Mouse (Mus musculus) forebrain, embryonic 14.5 days (tissue): ENCODE data around the gene Top3a. TPM values are rescaled to one million over a fixed set of nuclear protein-coding genes. Genes with fewer than 3 reads are reported as not detected.
"Not testable (repeated sequence)": the region's sequence is repeated elsewhere in the genome, so short reads cannot be mapped to it uniquely, and the experiment has no call there.

Source experiments
- ATAC-seq: fragments of 200-750 bp; cut with Nextera tagmentation; 2 replicates; pipeline ENCODE4 v1.8.0; 2017; ENCODE audit warnings: mild to moderate bottlenecking, moderate library complexity
- DNase-seq: peaks from one replicate; pipeline ENCODE4 v3.0.0-alpha.2; 2015; ENCODE audit warnings: low spot score
- H3K27ac ChIP-seq: fragments of 300-500 bp; sonication (generic); 2 replicates; pipeline ENCODE4 v1.5.1; 2014; ENCODE audit warnings: low read depth, mild to moderate bottlenecking, control low read depth, low read length, moderate library complexity
- H3K27me3 ChIP-seq: fragments of 300-500 bp; sonication (generic); replicated peaks from 2 replicates; pipeline ENCODE4 v1.6.1; 2014; ENCODE audit warnings: low read length, control low read depth, mixed read lengths; ENCODE audit not compliant: control insufficient read depth, insufficient read depth
- H3K36me3 ChIP-seq: fragments of 300-500 bp; sonication (generic); 2 replicates; pipeline ENCODE4 v1.6.1; 2014; ENCODE audit warnings: low read length, control low read depth; ENCODE audit not compliant: control insufficient read depth, insufficient read depth
- H3K4me1 ChIP-seq: fragments of 300-500 bp; sonication (generic); 2 replicates; pipeline ENCODE4 v1.6.1; 2014; ENCODE audit warnings: antibody characterized with exemption, low read length, control low read depth; ENCODE audit not compliant: control insufficient read depth, insufficient read depth
- H3K4me2 ChIP-seq: fragments of 300-500 bp; sonication (generic); 2 replicates; pipeline ENCODE4 v1.6.1; 2014; ENCODE audit warnings: mild to moderate bottlenecking, control low read depth, low read length
- H3K4me3 ChIP-seq: fragments of 300-500 bp; sonication (generic); 2 replicates; pipeline ENCODE4 v1.5.1; 2014; ENCODE audit warnings: low read depth, low read length, control low read depth
- H3K9ac ChIP-seq: fragments of 300-500 bp; sonication (generic); 2 replicates; pipeline ENCODE4 v1.6.1; 2014; ENCODE audit warnings: mild to moderate bottlenecking, low read length, control low read depth, moderate library complexity
- H3K9me3 ChIP-seq: fragments of 300-500 bp; sonication (generic); replicated peaks from 2 replicates; pipeline ENCODE4 v1.6.1; 2016; ENCODE audit warnings: low read length, control low read depth, mixed read lengths; ENCODE audit not compliant: control insufficient read depth
- WGBS: fragments of 180-500 bp; shearing (Covaris S2); extraction: QIAGEN DNeasy Blood & Tissue Kit; methylation state at CpG from one replicate; pipeline ENCODE4 v1.1.7; 2014; 5-methylcytosine and 5-hydroxymethylcytosine counted together
- polyA plus RNA-seq: library from polyadenylated mRNA; unstranded; fragments of >200 nt; fragmentation: Nextera tagmentation; extraction: Ambion mirVana; gene quantifications from 2 replicates; pipeline ENCODE4 v1.2.1, GENCODE M21; 2014

Top3a gene
- 7.3 and 9.5 TPM in 2 replicates for polyA plus RNA-seq

GRCm38 (mm10) chr11:60776829-60777740, at the start of gene Top3a, which contains the start of gene Smcr8:
Gene Top3a, minus strand, starts transcription at chr11:60777365.
Gene Smcr8, plus strand, starts transcription at chr11:60777524.
- peak; percentile 99 for ATAC-seq
- Histone ChIP-seq H3K4me2 (peak within 1 kb of the TSS; percentile 82), H3K9me3 (no peaks in the 10 kb centered on the region), H3K9ac (peak within 1 kb of the TSS; percentile 80), H3K4me1 (peaks cover 53% of the 10 kb centered on the region), H3K36me3 (peaks cover 21% of the 10 kb centered on the region; the same call in 1 of the 2 replicates), H3K27ac (peak within 1 kb of the TSS; percentile 68; the same call in 1 of the 2 replicates), H3K4me3 (peak within 1 kb of the TSS; percentile 87), H3K27me3 (no peaks in the 10 kb centered on the region)
- DNase-seq, result peak; percentile 98
- WGBS, result under 1% methylated on average over 62 of the region's 62 CpGs

GRCm38 (mm10) chr11:60826700-60827099, 49.5 kb upstream of the Top3a start:
- H3K9ac ChIP-seq, result no peak overlapping the region
- 60% methylated on average over 1 of the region's 1 CpGs for WGBS
- DNase-seq, result no peak
- no peak overlapping the region for H3K4me2 ChIP-seq
- no peak for ATAC-seq
- no peaks in the 10 kb centered on the region for H3K36me3 ChIP-seq
- H3K4me3 ChIP-seq, result no peak overlapping the region
- H3K4me1 ChIP-seq, result peaks cover 5% of the 10 kb centered on the region; the same call in 1 of the 2 replicates
- H3K27ac ChIP-seq, result no peak overlapping the region
- no peaks in the 10 kb centered on the region for H3K27me3 ChIP-seq
- H3K9me3 ChIP-seq, result no peaks in the 10 kb centered on the region

GRCm38 (mm10) chr11:60825191-60825590, 48.0 kb upstream of the Top3a start:
- Histone ChIP-seq H3K4me1 (no peaks in the 10 kb centered on the region), H3K27ac (no peak overlapping the region), H3K9ac (no peak overlapping the region), H3K9me3 (no peaks in the 10 kb centered on the region), H3K4me3 (no peak overlapping the region), H3K4me2 (no peak overlapping the region), H3K36me3 (no peaks in the 10 kb centered on the region), H3K27me3 (no peaks in the 10 kb centered on the region)
- ATAC-seq, result no peak
- WGBS, result 87% methylated on average over 3 of the region's 3 CpGs
- DNase-seq, result no peak

GRCm38 (mm10) chr11:60823771-60824170, 46.6 kb upstream of the Top3a start:
- Histone ChIP-seq H3K27ac (no peak overlapping the region), H3K4me3 (no peak overlapping the region), H3K4me1 (no peaks in the 10 kb centered on the region), H3K36me3 (no peaks in the 10 kb centered on the region), H3K4me2 (no peak overlapping the region), H3K9ac (no peak overlapping the region), H3K27me3 (no peaks in the 10 kb centered on the region), H3K9me3 (no peaks in the 10 kb centered on the region)
- 76% methylated on average over 2 of the region's 2 CpGs for WGBS
- ATAC-seq (no peak), DNase-seq (no peak)

- H3K9me3 ChIP-seq, result no peaks in the 10 kb centered on the region
- 77% methylated on average over 5 of the region's 5 CpGs for WGBS
- no peak for ATAC-seq
Measured at GRCm38 (mm10) chr11:60816398-60816797, 39.2 kb upstream of the Top3a start.

GRCm38 (mm10) chr11:60811618-60812017, 34.5 kb upstream of the Top3a start, which contains the start of gene Shmt1:
Gene Shmt1, minus strand, starts transcription at chr11:60811718.
- H3K4me1 ChIP-seq, H3K27me3 ChIP-seq, H3K36me3 ChIP-seq, ATAC-seq, H3K27ac ChIP-seq, DNase-seq, H3K9me3 ChIP-seq: not testable (repeated sequence)
- Histone ChIP-seq H3K4me2 (peak within 1 kb of the TSS; percentile 75), H3K9ac (peak within 1 kb of the TSS; percentile 47), H3K4me3 (peak within 1 kb of the TSS; percentile 41)
- WGBS, result 29% methylated on average over 6 of the region's 6 CpGs

More at GRCm38 (mm10) chr11:60816398-60816797, 39.2 kb upstream of the Top3a start:
- no peak overlapping the region for H3K4me3 ChIP-seq
- H3K27me3 ChIP-seq, result no peaks in the 10 kb centered on the region
- no peak overlapping the region for H3K4me2 ChIP-seq
- H3K27ac ChIP-seq, result no peak overlapping the region
- no peaks in the 10 kb centered on the region for H3K4me1 ChIP-seq
- no peak for DNase-seq
- H3K9ac ChIP-seq, result no peak overlapping the region
- H3K36me3 ChIP-seq, result no peaks in the 10 kb centered on the region

- WGBS, result 0% methylated on average over 29 of the region's 29 CpGs
- Histone ChIP-seq H3K9ac (peak overlapping the region; percentile 47), H3K4me2 (peak overlapping the region; percentile 75), H3K27me3 (no peaks in the 10 kb centered on the region), H3K4me3 (peak overlapping the region; percentile 41), H3K4me1 (peaks cover 7% of the 10 kb centered on the region), H3K9me3 (no peaks in the 10 kb centered on the region), H3K36me3 (no peaks in the 10 kb centered on the region), H3K27ac (no peak overlapping the region)
- ATAC-seq (peak; percentile 100), DNase-seq (peak; percentile 94)
Measured at GRCm38 (mm10) chr11:60811054-60811460, 33.9 kb upstream of the Top3a start.

GRCm38 (mm10) chr11:60810046-60810965, 33.1 kb upstream of the Top3a start:
- Histone ChIP-seq H3K27me3 (no peaks in the 10 kb centered on the region), H3K4me1 (peaks cover 7% of the 10 kb centered on the region), H3K4me3 (peak overlapping the region; percentile 41), H3K36me3 (no peaks in the 10 kb centered on the region), H3K9ac (peak overlapping the region; percentile 47), H3K27ac (no peak overlapping the region), H3K9me3 (no peaks in the 10 kb centered on the region), H3K4me2 (peak overlapping the region; percentile 75)
- whole genome bisulfite sequencing, result 16% methylated on average over 14 of the region's 14 CpGs
- no peak for ATAC-seq
- DNase-seq, result no peak
